ENCODE assay signal across 8 mouse cellular contexts in genomic region chr16:23897984-23898586, GRCm38 (mm10). TPM values are rescaled to one million over a fixed set of nuclear protein-coding genes. Genes with fewer than 3 reads are reported as not detected.
DNase-seq lines count a peak whose midpoint lies in the region; ATAC-seq and TF ChIP-seq lines count a peak whose summit lies in the region.

No protein-coding gene starts in this region.

- DNase-seq in B cell, adult 2 months: peak; percentile 67 to 68
- peak; percentile 79 for DNase-seq in limb, embryonic 14.5 days (ENCODE audit: low spot score)
- DNase-seq in spleen, adult 18-20 months: peak; percentile 22 to 57

- no peaks in the 10 kb centered on the region for H3K36me3 ChIP-seq in heart, embryonic 11.5 days (ENCODE audit: control insufficient read depth, insufficient read depth, low read length)
- no peaks in the 10 kb centered on the region for H3K36me3 ChIP-seq in kidney, embryonic 15.5 days
- H3K36me3 ChIP-seq in limb, embryonic 14.5 days (ENCODE audit: control insufficient read depth, insufficient read depth, low read length): no peaks in the 10 kb centered on the region
- H3K36me3 ChIP-seq in midbrain, embryonic 16.5 days (ENCODE audit: control insufficient read depth, insufficient read depth, low read length): no peaks in the 10 kb centered on the region

- H3K4me1 ChIP-seq in bone marrow macrophage, adult 2 months (ENCODE audit: control insufficient read depth, insufficient read depth, low read length): peaks cover 5% of the 10 kb centered on the region; the same call in 1 of the 2 replicates
- H3K4me1 ChIP-seq in embryonic fibroblast, embryonic 13.5 days (ENCODE audit: control insufficient read depth, insufficient read depth, low read length): 0 out of 2 replicates have a peak, but pooled peaks cover 3% of the 10 kb centered on the region
- H3K4me1 ChIP-seq in heart, embryonic 11.5 days (ENCODE audit: control insufficient read depth, insufficient read depth, low read length): peaks cover 3% of the 10 kb centered on the region; the same call in 1 of the 2 replicates
- peaks cover 15% of the 10 kb centered on the region for H3K4me1 ChIP-seq in kidney, embryonic 15.5 days
- 0 out of 2 replicates have a peak, but pooled peaks cover 8% of the 10 kb centered on the region for H3K4me1 ChIP-seq in limb, embryonic 14.5 days (ENCODE audit: control insufficient read depth, insufficient read depth, low read length)
- peaks cover 9% of the 10 kb centered on the region for H3K4me1 ChIP-seq in midbrain, embryonic 16.5 days (ENCODE audit: control insufficient read depth, insufficient read depth, low read length)

- peak overlapping the region; percentile 60 for H3K4me2 ChIP-seq in heart, embryonic 11.5 days
- H3K4me2 ChIP-seq in kidney, embryonic 15.5 days: peak overlapping the region; percentile 62
- peak overlapping the region; percentile 43 for H3K4me2 ChIP-seq in limb, embryonic 14.5 days (replicated peaks; ENCODE audit: low read depth, low read length, severe bottlenecking)
- peak overlapping the region; percentile 49 for H3K4me2 ChIP-seq in midbrain, embryonic 16.5 days (ENCODE audit: low read length)

- TF ChIP-seq CTCF in bone marrow macrophage, adult 2 months (IDR thresholded peaks at IDR 0.05; ENCODE audit: low read depth, low read length): peak; percentile 77; the same call in 1 of the 2 replicates
- TF ChIP-seq CTCF in embryonic fibroblast, embryonic 13.5 days (IDR thresholded peaks at IDR 0.05; ENCODE audit: borderline replicate concordance, insufficient read depth, low read length): peak; percentile 49; the same call in 1 of the 2 replicates

- peaks cover 9% of the 10 kb centered on the region for H3K27me3 ChIP-seq in heart, embryonic 11.5 days (ENCODE audit: control insufficient read depth, insufficient read depth, low read length)
- H3K27me3 ChIP-seq in kidney, embryonic 15.5 days: peaks cover 12% of the 10 kb centered on the region; the same call in 1 of the 2 replicates
- H3K27me3 ChIP-seq in limb, embryonic 14.5 days (ENCODE audit: control insufficient read depth, insufficient read depth, low read length): no peaks in the 10 kb centered on the region
- H3K27me3 ChIP-seq in midbrain, embryonic 16.5 days (ENCODE audit: control insufficient read depth, insufficient read depth, low read depth, low read length): no peaks in the 10 kb centered on the region

- WGBS in heart, embryonic 11.5 days (ENCODE audit: insufficient replicate concordance): 8% methylated on average over 15 of the region's 15 CpGs
- 8% methylated on average over 15 of the region's 15 CpGs for WGBS in kidney, embryonic 15.5 days
- 8% methylated on average over 15 of the region's 15 CpGs for WGBS in limb, embryonic 14.5 days
- 6% methylated on average over 15 of the region's 15 CpGs for WGBS in midbrain, embryonic 16.5 days

- peak overlapping the region; percentile 50 for H3K4me3 ChIP-seq in bone marrow macrophage, adult 2 months (ENCODE audit: insufficient read depth, low read length)
- peak overlapping the region; percentile 30 for H3K4me3 ChIP-seq in embryonic fibroblast, embryonic 13.5 days (ENCODE audit: insufficient read depth, low read length)
- H3K4me3 ChIP-seq in heart, embryonic 11.5 days (ENCODE audit: low read depth, low read length): peak overlapping the region; percentile 24; the same call in 1 of the 2 replicates
- H3K4me3 ChIP-seq in kidney, embryonic 15.5 days (replicated peaks): peak overlapping the region; percentile 32
- peak overlapping the region; percentile 13 for H3K4me3 ChIP-seq in limb, embryonic 14.5 days (replicated peaks; ENCODE audit: low read length)
- peak overlapping the region; percentile 23 for H3K4me3 ChIP-seq in midbrain, embryonic 16.5 days (ENCODE audit: low read depth, low read length)

- ATAC-seq in heart, embryonic 11.5 days (replicated peaks; ENCODE audit: insufficient number of reproducible peaks, low FRiP score, low TSS enrichment): no peak
- peak; percentile 90 for ATAC-seq in kidney, embryonic 15.5 days (replicated peaks; ENCODE audit: low FRiP score)
- no peak for ATAC-seq in limb, embryonic 14.5 days (ENCODE audit: low FRiP score, low read depth)
- peak; percentile 96 for ATAC-seq in midbrain, embryonic 16.5 days

- TF ChIP-seq POLR2A in bone marrow macrophage, adult 2 months (IDR thresholded peaks at IDR 0.05; ENCODE audit: borderline replicate concordance, low read depth, low read length): no peak
- TF ChIP-seq POLR2A in embryonic fibroblast, embryonic 13.5 days (IDR thresholded peaks at IDR 0.05; ENCODE audit: low read depth, low read length): no peak
- no peak for TF ChIP-seq POLR2A in limb, embryonic 14.5 days (IDR thresholded peaks at IDR 0.05; ENCODE audit: borderline replicate concordance, extremely low read depth, insufficient read depth, insufficient read length)

- no peak overlapping the region for H3K27ac ChIP-seq in bone marrow macrophage, adult 2 months (ENCODE audit: insufficient read depth, low read depth, low read length)
- H3K27ac ChIP-seq in embryonic fibroblast, embryonic 13.5 days (ENCODE audit: insufficient read depth, low read length): no peak overlapping the region
- H3K27ac ChIP-seq in heart, embryonic 11.5 days (ENCODE audit: low read depth, low read length): no peak overlapping the region
- 0 out of 2 replicates have a peak overlapping the region, but pooled peaks have one; percentile 6 for H3K27ac ChIP-seq in kidney, embryonic 15.5 days
- H3K27ac ChIP-seq in limb, embryonic 14.5 days (replicated peaks; ENCODE audit: low read depth, low read length): no peak overlapping the region
- peak overlapping the region; percentile 12 for H3K27ac ChIP-seq in midbrain, embryonic 16.5 days (ENCODE audit: low read length)

- no peak overlapping the region for H3K9ac ChIP-seq in heart, embryonic 11.5 days (ENCODE audit: low read depth, low read length)
- H3K9ac ChIP-seq in kidney, embryonic 15.5 days: 0 out of 2 replicates have a peak overlapping the region, but pooled peaks have one; percentile 23
- peak overlapping the region; percentile 18; the same call in 1 of the 2 replicates for H3K9ac ChIP-seq in limb, embryonic 14.5 days (ENCODE audit: low read depth, low read length, severe bottlenecking)
- peak overlapping the region; percentile 32 for H3K9ac ChIP-seq in midbrain, embryonic 16.5 days (ENCODE audit: low read depth, low read length)

- H3K9me3 ChIP-seq in heart, embryonic 11.5 days (replicated peaks; ENCODE audit: control insufficient read depth, low read length): no peaks in the 10 kb centered on the region
- H3K9me3 ChIP-seq in kidney, embryonic 15.5 days (replicated peaks): no peaks in the 10 kb centered on the region
- no peaks in the 10 kb centered on the region for H3K9me3 ChIP-seq in limb, embryonic 14.5 days (ENCODE audit: control insufficient read depth, low read length)
- H3K9me3 ChIP-seq in midbrain, embryonic 16.5 days (replicated peaks; ENCODE audit: control insufficient read depth, low read length, poor library complexity, severe bottlenecking): no peaks in the 10 kb centered on the region

RNA-seq across cellular contexts. Expression of gene Sst, which starts 7.3 kb away (rescaled TPM):
- not detected in 2 replicates for polyA plus RNA-seq in bone marrow macrophage, adult 2 months (2012; ENCODE audit: insufficient read depth, insufficient read length, missing spikeins)
- not detected in 2 replicates for polyA plus RNA-seq in embryonic fibroblast, embryonic 13.5 days (2011; ENCODE audit: insufficient read length, low read depth, missing spikeins)
- 1.3 and 1.5 TPM in 2 replicates for polyA plus RNA-seq in heart, embryonic 11.5 days (2014; fragmentation: Nextera tagmentation; extraction: Ambion mirVana)
- polyA plus RNA-seq in kidney, embryonic 15.5 days (2015; fragmentation: Nextera tagmentation; extraction: Ambion mirVana): 1.4 TPM in 1 of 2 replicates, not detected in the other
- polyA plus RNA-seq in limb, embryonic 14.5 days (2012; rRNA removed): 10.9 and 17.5 TPM in 2 replicates
- polyA plus RNA-seq in limb, embryonic 14.5 days (2014; fragmentation: Nextera tagmentation; extraction: Ambion mirVana): 13.4 and 17.1 TPM in 2 replicates
- 271 and 344 TPM in 2 replicates for polyA plus RNA-seq in midbrain, embryonic 16.5 days (2015; fragmentation: Nextera tagmentation; extraction: Ambion mirVana)

RNA-seq across cellular contexts. Expression of gene Rtp2, which starts 34.1 kb away (rescaled TPM):
- polyA plus RNA-seq in bone marrow macrophage, adult 2 months (2012; ENCODE audit: insufficient read depth, insufficient read length, missing spikeins): not detected in 2 replicates
- polyA plus RNA-seq in embryonic fibroblast, embryonic 13.5 days (2011; ENCODE audit: insufficient read length, low read depth, missing spikeins): not detected in 2 replicates
- not detected in 2 replicates for polyA plus RNA-seq in heart, embryonic 11.5 days (2014; fragmentation: Nextera tagmentation; extraction: Ambion mirVana)
- polyA plus RNA-seq in kidney, embryonic 15.5 days (2015; fragmentation: Nextera tagmentation; extraction: Ambion mirVana): not detected in 2 replicates
- polyA plus RNA-seq in limb, embryonic 14.5 days (2012; rRNA removed): not detected in 2 replicates
- polyA plus RNA-seq in limb, embryonic 14.5 days (2014; fragmentation: Nextera tagmentation; extraction: Ambion mirVana): not detected in 2 replicates
- polyA plus RNA-seq in midbrain, embryonic 16.5 days (2015; fragmentation: Nextera tagmentation; extraction: Ambion mirVana): 0.11 and 0.34 TPM in 2 replicates

Comparison
In these comparisons a context has a peak if more than half of its experiments do, and no peak if none do; other contexts are left out.
1. H3K27ac ChIP-seq: peak in kidney, embryonic 15.5 days (single experiment) and midbrain, embryonic 16.5 days (single experiment); none in bone marrow macrophage, adult 2 months (single experiment), embryonic fibroblast, embryonic 13.5 days (single experiment), heart, embryonic 11.5 days (single experiment) and limb, embryonic 14.5 days (single experiment).
2. ATAC-seq: peak in kidney, embryonic 15.5 days (single experiment) and midbrain, embryonic 16.5 days (single experiment); none in heart, embryonic 11.5 days (single experiment) and limb, embryonic 14.5 days (single experiment).
3. RNA of gene Sst, which starts 7.3 kb away (polyA plus RNA-seq): 271 to 344 TPM in midbrain, embryonic 16.5 days; 10.9 to 17.5 TPM in limb, embryonic 14.5 days, 1.3 to 1.5 TPM in heart, embryonic 11.5 days, 1.4 TPM in kidney, embryonic 15.5 days, not detected in bone marrow macrophage, adult 2 months and not detected in embryonic fibroblast, embryonic 13.5 days; every median in the first group is over 10 times any median in the second.
4. Peak in every context shown above with its lines, with median percentiles within 50 percentile points of each other: DNase-seq, H3K4me3 ChIP-seq and H3K4me2 ChIP-seq.